Mouse (Mus musculus): Measurements from ENCODE around the gene Olfr1154. TPM values are rescaled to one million over a fixed set of nuclear protein-coding genes. Genes with fewer than 3 reads are reported as not detected.

Gene Olfr1154
- total RNA-seq (2021) = not detected

DNA sequence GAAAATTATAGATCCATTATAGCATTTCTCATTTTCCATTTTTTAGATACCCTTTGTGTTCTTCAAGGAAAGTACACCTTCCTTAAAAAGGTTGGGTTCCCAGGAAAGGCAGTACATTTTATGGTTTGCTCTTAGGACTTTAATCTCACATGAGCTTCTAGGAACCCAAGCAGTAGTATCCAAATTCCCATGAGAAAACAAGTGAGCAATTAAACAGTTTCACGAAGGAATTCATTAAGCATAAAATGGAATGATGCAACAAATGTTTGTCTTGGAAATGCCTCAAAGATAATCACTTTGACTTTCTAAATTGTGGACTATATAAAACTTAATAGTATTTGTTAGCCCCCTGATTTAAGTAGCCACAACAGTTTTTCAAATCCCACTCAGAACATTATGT lies at the start of gene Olfr1154:
TSS of gene Olfr1154 (minus strand) at position 101 of the 400 bp plus-strand sequence.
- intact Hi-C loops (cut with DNase I) = no loop called here
- DNase-seq = no peak

DNA sequence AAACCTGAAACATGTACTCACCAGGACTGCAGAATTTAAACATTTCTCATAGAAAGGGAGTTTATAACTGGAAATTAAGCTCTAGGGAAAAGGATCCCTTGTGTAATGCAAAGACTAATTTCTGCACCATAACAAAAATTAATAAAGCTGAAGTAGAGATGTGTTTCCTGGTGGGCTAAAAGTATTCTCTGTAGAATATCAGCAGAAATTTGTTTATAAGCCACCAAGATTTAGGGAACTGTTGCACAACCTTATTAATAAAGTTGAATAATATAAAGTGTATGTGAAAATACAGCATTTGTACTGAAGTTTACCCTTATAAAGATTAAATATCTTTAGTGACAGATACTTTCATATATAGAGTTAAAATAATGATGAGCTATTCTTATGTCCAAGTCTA lies 48.0 kb upstream of the Olfr1154 start, which contains the start of gene Olfr1156:
TSS of gene Olfr1156 (minus strand) at position 101 of the 400 bp plus-strand sequence.
- no peak for DNase-seq
- intact Hi-C loops (cut with DNase I) = no loop called here

DNA sequence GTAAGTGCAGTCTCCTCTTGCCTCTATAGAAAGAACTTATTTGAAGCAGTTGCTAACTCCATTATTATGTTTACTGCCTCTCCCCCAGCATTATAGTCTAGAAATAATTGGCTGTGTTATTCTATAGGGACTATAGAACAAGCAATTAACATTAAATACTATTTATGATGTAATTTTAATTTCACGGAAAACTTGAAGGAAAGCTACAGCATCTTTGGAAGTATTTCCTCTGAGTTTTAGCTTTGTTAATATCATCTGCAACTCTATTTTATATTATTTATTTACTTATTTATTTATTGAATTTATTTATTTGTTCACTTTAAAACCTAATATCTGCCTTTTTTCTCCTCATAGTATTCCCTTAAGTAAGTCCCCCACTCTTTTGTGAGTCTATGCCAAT lies 40.1 kb upstream of the Olfr1154 start, which contains the start of gene Olfr1155:
TSS of gene Olfr1155 (minus strand) at position 101 of the 400 bp plus-strand sequence.
- DNase-seq = no peak
- intact Hi-C loops (cut with DNase I) = no loop called here

DNA sequence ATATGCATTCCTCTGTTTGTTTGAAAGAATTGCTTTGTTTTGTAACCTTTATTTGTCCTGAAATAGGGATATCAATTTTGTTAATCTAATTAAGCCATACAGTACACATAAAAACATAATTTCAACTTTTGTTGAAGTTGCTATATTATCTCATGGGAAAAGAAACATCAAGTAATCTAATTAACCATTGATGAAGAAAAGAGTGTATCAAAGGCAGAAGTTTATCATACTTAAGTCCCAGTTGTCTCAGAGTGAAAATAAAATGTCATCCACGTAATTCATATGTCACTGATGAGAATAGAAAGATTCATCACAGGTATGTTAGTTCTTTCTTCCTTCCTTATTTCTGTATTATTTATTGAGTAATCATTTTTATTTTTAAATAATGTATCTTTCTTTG lies 10.3 kb downstream of the Olfr1154 start, which contains the start of gene Olfr1153:
TSS of gene Olfr1153 (plus strand) at position 301 of the 400 bp plus-strand sequence.
- no peak for DNase-seq
- intact Hi-C loops (cut with DNase I) = no loop called here

DNA sequence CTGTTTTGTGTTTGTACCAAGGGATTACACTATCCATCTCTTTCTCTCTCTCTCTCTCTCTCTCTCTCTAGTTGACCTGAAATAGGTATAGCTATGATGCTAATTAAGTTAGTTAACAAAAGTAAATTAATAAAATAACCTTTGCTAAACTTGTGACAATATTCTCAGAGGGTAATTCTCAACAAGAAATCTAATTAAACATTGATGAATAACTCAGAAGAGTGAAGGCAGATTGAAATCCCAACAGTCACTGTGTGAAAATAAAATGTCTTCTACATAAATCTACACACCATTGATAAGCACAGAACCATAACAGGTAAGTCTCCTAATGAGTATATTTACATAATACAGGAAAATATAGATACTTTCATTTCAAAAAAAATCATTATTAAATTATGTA lies 38.8 kb downstream of the Olfr1154 start, which contains the start of gene Olfr1152:
TSS of gene Olfr1152 (plus strand) at position 301 of the 400 bp plus-strand sequence.
- DNase-seq = no peak
- intact Hi-C loops (cut with DNase I) = no loop called here

DNA sequence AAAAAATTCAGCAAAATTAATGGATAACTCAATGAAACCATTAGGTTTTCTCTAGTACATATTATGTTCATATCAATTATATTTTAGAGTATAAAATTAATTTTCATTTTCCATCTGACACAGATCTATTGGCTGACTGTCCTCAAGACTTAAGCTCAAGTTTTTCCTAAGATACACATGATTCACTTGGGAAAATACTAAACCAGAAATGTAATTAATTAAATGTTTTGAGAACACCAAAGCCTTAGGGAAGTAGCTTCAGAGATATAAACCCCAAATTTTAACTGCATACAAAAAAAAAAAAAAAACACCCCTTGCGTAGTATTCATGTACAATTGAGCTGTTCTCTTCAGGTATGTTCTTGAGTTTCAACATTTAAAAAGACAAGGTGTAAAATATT lies 49.4 kb downstream of the Olfr1154 start, which contains the start of gene Olfr1151:
TSS of gene Olfr1151 (plus strand) at position 301 of the 400 bp plus-strand sequence.
- intact Hi-C loops (cut with DNase I) = no loop called here
- DNase-seq = no peak

Other genes with a start within 250 kb of the Olfr1154 start
- not detected for gene Olfr1134, start 246.7 kb downstream of the Olfr1154 start, total RNA-seq (2021)
- not detected for gene Olfr1135, start 231.5 kb downstream of the Olfr1154 start, total RNA-seq (2021)
- not detected for gene Olfr1136, start 211.2 kb downstream of the Olfr1154 start, total RNA-seq (2021)
- not detected for gene Olfr1137, start 192.0 kb downstream of the Olfr1154 start, total RNA-seq (2021)
- gene Olfr1138, start 165.2 kb downstream of the Olfr1154 start, total RNA-seq (2021) = not detected
- gene Olfr1140, start 161.4 kb downstream of the Olfr1154 start, total RNA-seq (2021) = not detected
- gene Olfr1141, start 151.2 kb downstream of the Olfr1154 start, total RNA-seq (2021) = not detected
- not detected for gene Olfr152, start 125.7 kb downstream of the Olfr1154 start, total RNA-seq (2021)
- gene Olfr1143, start 104.6 kb downstream of the Olfr1154 start, total RNA-seq (2021) = not detected
- gene Olfr1145, start 95.3 kb downstream of the Olfr1154 start, total RNA-seq (2021) = not detected
- not detected for gene Olfr1148, start 74.6 kb downstream of the Olfr1154 start, total RNA-seq (2021)
- gene Olfr1150-ps1, start 61.2 kb downstream of the Olfr1154 start, total RNA-seq (2021) = not detected
- not detected for gene Olfr1151, start 49.3 kb downstream of the Olfr1154 start, total RNA-seq (2021)
- gene Olfr1152, start 38.7 kb downstream of the Olfr1154 start, total RNA-seq (2021) = not detected
- not detected for gene Olfr1153, start 10.2 kb downstream of the Olfr1154 start, total RNA-seq (2021)
- gene Olfr1155, start 40.0 kb upstream of the Olfr1154 start, total RNA-seq (2021) = not detected
- not detected for gene Olfr1156, start 47.9 kb upstream of the Olfr1154 start, total RNA-seq (2021)
- gene Olfr1157, start 63.1 kb upstream of the Olfr1154 start, total RNA-seq (2021) = not detected
- not detected for gene Olfr74, start 69.5 kb upstream of the Olfr1154 start, total RNA-seq (2021)
- gene Olfr1158, start 84.9 kb upstream of the Olfr1154 start, total RNA-seq (2021) = not detected
- gene Olfr1160, start 103.1 kb upstream of the Olfr1154 start, total RNA-seq (2021) = not detected
- not detected for gene Olfr1161, start 117.6 kb upstream of the Olfr1154 start, total RNA-seq (2021)
- gene Olfr73, start 132.5 kb upstream of the Olfr1154 start, total RNA-seq (2021) = not detected
- gene Olfr1162, start 146.0 kb upstream of the Olfr1154 start, total RNA-seq (2021) = not detected
- gene Olfr1163, start 166.7 kb upstream of the Olfr1154 start, total RNA-seq (2021) = not detected
- gene Olfr1164, start 188.8 kb upstream of the Olfr1154 start, total RNA-seq (2021) = not detected
- not detected for gene Olfr1166, start 223.1 kb upstream of the Olfr1154 start, total RNA-seq (2021)